Mouse (Mus musculus): ENCODE results near the gene Fam180a. TPM values are rescaled to one million over a fixed set of nuclear protein-coding genes. Genes with fewer than 3 reads are reported as not detected.
"Not testable (repeated sequence)": the region's sequence is repeated elsewhere in the genome, so short reads cannot be mapped to it uniquely, and the experiment has no call there.

Fam180a gene
- polyA plus RNA-seq (2014; fragmentation: Nextera tagmentation; extraction: Ambion mirVana) = 0.32 and 0.93 TPM in 2 replicates

DNA sequence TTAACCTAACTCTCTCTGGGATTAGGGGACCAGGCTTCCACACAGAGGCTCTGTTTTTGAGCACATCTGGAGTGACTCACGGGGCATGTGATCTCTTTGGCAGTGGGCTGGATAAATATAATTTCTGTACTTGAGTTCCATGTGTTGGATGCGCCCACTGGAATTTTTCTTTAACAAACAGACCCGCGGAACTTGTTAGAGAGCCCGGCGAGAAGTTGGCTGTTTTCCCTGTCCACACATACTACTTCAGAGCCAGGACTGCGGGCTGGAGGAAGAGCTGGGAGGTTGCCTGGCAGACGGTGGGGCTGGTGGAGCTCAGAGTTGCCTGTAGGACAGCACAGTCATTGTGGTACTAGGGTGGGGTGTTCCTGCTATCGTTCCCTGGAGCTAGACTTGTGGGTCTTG, at the start of gene Fam180a:
Fam180a (minus strand) TSS at position 31 of the 405 bp plus-strand sequence.
- peak within 1 kb of the TSS; percentile 26; the same call in 1 of the 2 replicates for H3K4me2 ChIP-seq (ENCODE audit: low read length)
- 35% methylated on average over 9 of the region's 9 CpGs for WGBS
- 0 out of 2 replicates have a peak, but pooled peaks have one; percentile 31 for ATAC-seq (ENCODE audit: insufficient number of reproducible peaks, insufficient read depth, low FRiP score, low read depth)
- no peaks in the 10 kb centered on the region for H3K27me3 ChIP-seq (ENCODE audit: control insufficient read depth, insufficient read depth, low read length)
- peaks cover 13 to 16% of the 10 kb centered on the region in 2 experiments for H3K4me1 ChIP-seq (ENCODE audit: control insufficient read depth in 2 of 2, insufficient read depth in 2 of 2, low read length in 2 of 2)
- no peak within 1 kb of the TSS for H3K9ac ChIP-seq (ENCODE audit: low read length)
- H3K9me3 ChIP-seq (ENCODE audit: control insufficient read depth, low read length) = no peaks in the 10 kb centered on the region
- H3K36me3 ChIP-seq (ENCODE audit: control insufficient read depth, insufficient read depth, low read length) = no peaks in the 10 kb centered on the region
- H3K4me3 ChIP-seq (ENCODE audit: control insufficient read depth in 1 of 2, insufficient read depth in 1 of 2, low read depth in 1 of 2, low read length in 2 of 2) = no peak within 1 kb of the TSS
- peak within 1 kb of the TSS; percentile 32 to 56; a peak in 2 of 4 replicates for H3K27ac ChIP-seq (replicated peaks in 1 of 2; ENCODE audit: control insufficient read depth in 1 of 2, insufficient read depth in 1 of 2, low read depth in 2 of 2, low read length in 2 of 2)

DNA sequence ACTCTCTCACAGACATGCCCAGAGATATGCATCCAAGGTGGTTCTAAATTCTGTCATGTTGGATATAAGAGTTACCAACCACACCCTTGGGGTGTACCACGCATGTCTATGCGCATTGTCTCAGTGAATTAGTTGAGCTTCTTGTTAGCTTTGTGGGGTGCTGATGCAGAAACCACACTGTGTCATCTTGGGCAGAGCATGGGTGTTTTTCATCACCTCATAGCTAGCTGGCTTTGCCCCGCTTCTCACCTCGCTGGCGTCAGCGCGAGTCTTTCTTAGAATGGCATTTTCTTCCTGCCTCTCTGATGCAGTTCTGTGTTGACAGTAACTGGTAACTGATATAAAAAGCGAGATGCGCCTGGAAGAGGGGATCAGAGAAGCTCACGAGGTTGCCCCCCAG, 48.1 kb upstream of the Fam180a start:
- H3K36me3 ChIP-seq (ENCODE audit: control insufficient read depth, insufficient read depth, low read length) = no peaks in the 10 kb centered on the region
- no peaks in the 10 kb centered on the region for H3K4me1 ChIP-seq (ENCODE audit: control insufficient read depth in 2 of 2, insufficient read depth in 2 of 2, low read length in 2 of 2)
- H3K9ac ChIP-seq (ENCODE audit: low read length) = no peak overlapping the region
- no peak overlapping the region for H3K4me3 ChIP-seq (ENCODE audit: control insufficient read depth in 1 of 2, insufficient read depth in 1 of 2, low read depth in 1 of 2, low read length in 2 of 2)
- 81% methylated on average over 10 of the region's 10 CpGs for WGBS
- no peak overlapping the region for H3K27ac ChIP-seq (replicated peaks in 1 of 2; ENCODE audit: control insufficient read depth in 1 of 2, insufficient read depth in 1 of 2, low read depth in 2 of 2, low read length in 2 of 2)
- no peaks in the 10 kb centered on the region for H3K27me3 ChIP-seq (ENCODE audit: control insufficient read depth, insufficient read depth, low read length)
- no peaks in the 10 kb centered on the region for H3K9me3 ChIP-seq (ENCODE audit: control insufficient read depth, low read length)
- H3K4me2 ChIP-seq (ENCODE audit: low read length) = no peak overlapping the region
- ATAC-seq (ENCODE audit: insufficient number of reproducible peaks, insufficient read depth, low FRiP score, low read depth) = no peak

DNA sequence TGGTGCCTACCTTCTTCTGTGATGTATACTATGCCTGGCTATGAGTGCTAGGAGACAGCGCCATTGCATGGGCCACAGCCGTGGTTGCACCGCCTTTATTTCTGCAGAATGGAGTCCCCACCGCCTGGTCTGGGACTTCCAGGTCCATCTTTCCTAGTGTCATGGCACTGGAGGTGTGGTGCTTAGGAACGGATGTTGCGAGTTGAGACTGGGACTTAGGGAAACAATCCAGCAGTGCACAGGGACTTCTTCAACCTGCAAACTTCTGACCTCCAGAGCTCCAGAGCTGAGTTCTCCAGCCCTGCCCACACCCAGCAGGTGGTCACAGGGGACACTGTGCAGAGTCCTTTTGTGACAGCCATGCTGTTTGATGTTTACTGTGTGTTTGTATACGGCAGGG, 44.4 kb upstream of the Fam180a start:
- Histone ChIP-seq H3K4me3 (ENCODE audit: control insufficient read depth in 1 of 2, insufficient read depth in 1 of 2, low read depth in 1 of 2, low read length in 2 of 2) (no peak overlapping the region), H3K27me3 (ENCODE audit: control insufficient read depth, insufficient read depth, low read length) (no peaks in the 10 kb centered on the region), H3K4me1 (ENCODE audit: control insufficient read depth in 2 of 2, insufficient read depth in 2 of 2, low read length in 2 of 2) (no peaks in the 10 kb centered on the region), H3K36me3 (ENCODE audit: control insufficient read depth, insufficient read depth, low read length) (no peaks in the 10 kb centered on the region), H3K9me3 (ENCODE audit: control insufficient read depth, low read length) (no peaks in the 10 kb centered on the region), H3K27ac (replicated peaks in 1 of 2; ENCODE audit: control insufficient read depth in 1 of 2, insufficient read depth in 1 of 2, low read depth in 2 of 2, low read length in 2 of 2) (no peak overlapping the region), H3K4me2 (ENCODE audit: low read length) (no peak overlapping the region), H3K9ac (ENCODE audit: low read length) (no peak overlapping the region)
- ATAC-seq (ENCODE audit: insufficient number of reproducible peaks, insufficient read depth, low FRiP score, low read depth) = no peak
- WGBS = 83% methylated on average over 7 of the region's 7 CpGs

DNA sequence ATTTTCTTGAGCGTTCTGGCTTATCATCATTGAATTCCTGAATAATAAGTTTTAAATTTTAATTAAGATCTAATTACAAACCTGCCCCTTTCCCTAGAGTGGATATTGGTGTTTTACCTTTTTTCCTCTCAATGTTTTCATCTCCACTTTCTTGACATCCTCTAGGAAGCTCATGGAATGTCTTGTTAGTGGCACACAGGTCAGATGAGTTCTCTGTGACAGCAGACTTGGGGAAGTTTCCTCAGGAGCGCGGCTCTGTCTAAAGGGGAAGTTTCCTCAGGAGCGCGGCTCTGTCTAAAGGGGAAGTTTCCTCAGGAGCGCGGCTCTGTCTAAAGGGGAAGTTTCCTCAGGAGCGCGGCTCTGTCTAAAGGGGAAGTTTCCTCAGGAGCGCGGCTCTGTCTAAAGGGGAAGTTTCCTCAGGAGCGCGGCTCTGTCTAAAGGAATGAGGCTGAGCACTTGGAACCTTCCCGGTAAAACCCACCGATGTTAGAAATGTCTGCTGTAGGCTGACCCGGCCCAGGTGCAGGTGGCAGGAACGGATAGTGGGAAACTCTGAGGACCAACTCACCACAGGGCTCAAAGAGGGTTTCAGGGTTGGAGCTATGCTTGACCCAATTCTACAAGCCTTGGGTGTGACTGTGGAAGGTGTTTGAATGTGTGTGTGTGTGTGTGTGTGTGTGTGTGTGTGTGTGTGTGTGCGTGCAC, 43.8 kb upstream of the Fam180a start:
- WGBS = 79% methylated on average over 15 of the region's 18 CpGs
- not testable (repeated sequence) for H3K9me3 ChIP-seq (ENCODE audit: control insufficient read depth, low read length); H3K9ac ChIP-seq (ENCODE audit: low read length); ATAC-seq (ENCODE audit: insufficient number of reproducible peaks, insufficient read depth, low FRiP score, low read depth); H3K27me3 ChIP-seq (ENCODE audit: control insufficient read depth, insufficient read depth, low read length); H3K4me2 ChIP-seq (ENCODE audit: low read length); H3K4me3 ChIP-seq (ENCODE audit: control insufficient read depth in 1 of 2, insufficient read depth in 1 of 2, low read depth in 1 of 2, low read length in 2 of 2); H3K4me1 ChIP-seq (ENCODE audit: control insufficient read depth in 2 of 2, insufficient read depth in 2 of 2, low read length in 2 of 2); H3K36me3 ChIP-seq (ENCODE audit: control insufficient read depth, insufficient read depth, low read length); H3K27ac ChIP-seq (replicated peaks in 1 of 2; ENCODE audit: control insufficient read depth in 1 of 2, insufficient read depth in 1 of 2, low read depth in 2 of 2, low read length in 2 of 2)

DNA sequence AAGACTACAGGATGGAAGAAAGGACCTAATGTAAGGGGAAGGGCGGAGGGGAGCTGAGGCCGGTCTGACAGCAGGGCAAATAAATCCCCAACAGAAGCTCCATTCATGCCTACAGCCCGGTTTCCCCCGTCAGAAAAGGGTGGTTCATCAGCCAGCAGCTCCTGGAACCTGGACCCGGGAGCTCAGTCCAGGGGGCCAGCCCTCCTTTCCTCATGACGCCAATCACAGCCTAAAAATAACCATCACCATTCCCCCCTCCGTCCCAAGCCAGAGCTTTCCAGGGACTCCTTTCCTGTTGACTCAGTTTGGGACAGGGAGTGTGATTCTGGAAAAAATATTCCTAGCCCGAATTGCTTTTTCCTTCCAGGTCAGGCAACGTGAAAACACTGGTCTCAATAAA, 36.7 kb upstream of the Fam180a start:
- Histone ChIP-seq H3K9ac (ENCODE audit: low read length) (peak overlapping the region; percentile 54), H3K4me1 (ENCODE audit: control insufficient read depth in 2 of 2, insufficient read depth in 2 of 2, low read length in 2 of 2) (peaks cover 12 to 15% of the 10 kb centered on the region in 2 experiments), H3K4me2 (ENCODE audit: low read length) (peak overlapping the region; percentile 61), H3K9me3 (ENCODE audit: control insufficient read depth, low read length) (peaks cover 5% of the 10 kb centered on the region), H3K4me3 (ENCODE audit: control insufficient read depth in 1 of 2, insufficient read depth in 1 of 2, low read depth in 1 of 2, low read length in 2 of 2) (peak overlapping the region; percentile 10 to 19; a peak in 3 of 4 replicates), H3K27me3 (ENCODE audit: control insufficient read depth, insufficient read depth, low read length) (no peaks in the 10 kb centered on the region), H3K27ac (replicated peaks in 1 of 2; ENCODE audit: control insufficient read depth in 1 of 2, insufficient read depth in 1 of 2, low read depth in 2 of 2, low read length in 2 of 2) (peak overlapping the region; percentile 35 to 47), H3K36me3 (ENCODE audit: control insufficient read depth, insufficient read depth, low read length) (no peaks in the 10 kb centered on the region)
- peak; percentile 47; the same call in 1 of the 2 replicates for ATAC-seq (ENCODE audit: insufficient number of reproducible peaks, insufficient read depth, low FRiP score, low read depth)
- WGBS = 22% methylated on average over 9 of the region's 9 CpGs

DNA sequence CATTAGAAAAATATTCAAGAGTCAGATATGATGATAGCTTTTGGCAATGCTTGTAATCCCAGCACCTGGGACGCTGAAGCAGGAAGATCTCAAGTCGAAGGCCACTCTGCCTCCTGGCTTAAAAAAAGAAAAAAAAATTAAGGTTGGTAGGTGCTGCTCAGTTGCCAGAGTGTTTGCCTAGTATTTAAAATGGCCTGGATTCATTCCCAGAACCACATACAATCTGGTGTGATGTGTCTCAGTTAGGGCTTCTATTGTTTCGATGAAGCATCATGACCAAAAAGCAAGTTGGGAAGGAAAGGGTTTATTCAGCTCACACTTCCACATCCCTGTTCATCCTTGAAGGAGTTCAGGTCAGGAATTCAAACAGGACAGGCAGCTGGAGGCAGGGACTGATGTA, 29.4 kb upstream of the Fam180a start:
- H3K4me1 ChIP-seq (ENCODE audit: control insufficient read depth in 2 of 2, insufficient read depth in 2 of 2, low read length in 2 of 2) = peaks cover 0 to 6% of the 10 kb centered on the region in 2 experiments; a peak in 3 of 4 replicates
- 95% methylated on average over 3 of the region's 3 CpGs for WGBS
- ATAC-seq (ENCODE audit: insufficient number of reproducible peaks, insufficient read depth, low FRiP score, low read depth) = no peak
- no peak overlapping the region for H3K4me2 ChIP-seq (ENCODE audit: low read length)
- H3K9me3 ChIP-seq (ENCODE audit: control insufficient read depth, low read length) = peaks cover 5% of the 10 kb centered on the region
- H3K4me3 ChIP-seq (ENCODE audit: control insufficient read depth in 1 of 2, insufficient read depth in 1 of 2, low read depth in 1 of 2, low read length in 2 of 2) = no peak overlapping the region
- H3K27ac ChIP-seq (replicated peaks in 1 of 2; ENCODE audit: control insufficient read depth in 1 of 2, insufficient read depth in 1 of 2, low read depth in 2 of 2, low read length in 2 of 2) = no peak overlapping the region
- no peaks in the 10 kb centered on the region for H3K36me3 ChIP-seq (ENCODE audit: control insufficient read depth, insufficient read depth, low read length)
- H3K9ac ChIP-seq (ENCODE audit: low read length) = no peak overlapping the region
- H3K27me3 ChIP-seq (ENCODE audit: control insufficient read depth, insufficient read depth, low read length) = no peaks in the 10 kb centered on the region

DNA sequence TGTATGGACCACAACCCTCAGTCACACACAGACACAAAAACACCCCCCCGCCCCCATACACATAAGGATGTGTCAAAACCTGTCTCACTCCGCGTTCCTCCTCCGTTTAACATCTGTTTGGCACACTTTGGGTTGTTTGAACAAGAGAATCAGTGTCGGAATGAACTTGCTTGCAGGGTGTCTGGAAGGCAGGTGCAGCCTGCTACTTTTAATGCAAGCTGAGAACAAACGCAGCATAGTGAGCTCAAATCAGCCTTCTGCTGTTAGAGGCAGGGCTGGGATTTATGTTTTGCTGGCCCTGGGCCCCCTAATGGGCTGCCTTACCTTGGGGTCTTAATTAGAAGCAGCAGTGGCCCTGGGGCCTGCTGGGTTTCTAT, 28.7 kb upstream of the Fam180a start:
- WGBS = 44% methylated on average over 6 of the region's 6 CpGs
- H3K4me2 ChIP-seq (ENCODE audit: low read length) = no peak overlapping the region
- ATAC-seq (ENCODE audit: insufficient number of reproducible peaks, insufficient read depth, low FRiP score, low read depth) = no peak

More for the DNA sequence above, 28.7 kb upstream of the Fam180a start:
- Histone ChIP-seq H3K27ac (replicated peaks in 1 of 2; ENCODE audit: control insufficient read depth in 1 of 2, insufficient read depth in 1 of 2, low read depth in 2 of 2, low read length in 2 of 2) (no peak overlapping the region), H3K27me3 (ENCODE audit: control insufficient read depth, insufficient read depth, low read length) (no peaks in the 10 kb centered on the region), H3K9me3 (ENCODE audit: control insufficient read depth, low read length) (peaks cover 5% of the 10 kb centered on the region), H3K4me3 (ENCODE audit: control insufficient read depth in 1 of 2, insufficient read depth in 1 of 2, low read depth in 1 of 2, low read length in 2 of 2) (no peak overlapping the region), H3K9ac (ENCODE audit: low read length) (no peak overlapping the region), H3K4me1 (ENCODE audit: control insufficient read depth in 2 of 2, insufficient read depth in 2 of 2, low read length in 2 of 2) (peaks cover 0 to 6% of the 10 kb centered on the region in 2 experiments; a peak in 3 of 4 replicates), H3K36me3 (ENCODE audit: control insufficient read depth, insufficient read depth, low read length) (no peaks in the 10 kb centered on the region)
